Mouse (Mus musculus) lung, postnatal 14 days (tissue): ENCODE data around the gene Crnkl1.

Experiments
- DNase-seq: peaks from one replicate; pipeline ENCODE4 v3.0.0; 2021

The Crnkl1 gene

GRCm38 (mm10) chr2:145934339-145935231 lies at the start of gene Crnkl1, which contains the start of gene Cfap61:
Crnkl1 (minus strand) TSS chr2:145935014.
Cfap61 (plus strand) TSS chr2:145934784.
- DNase-seq: peak; percentile 93

GRCm38 (mm10) chr2:145982317-145983045 lies 47.7 kb upstream of the Crnkl1 start:
- no peak for DNase-seq

GRCm38 (mm10) chr2:145981699-145982112 lies 46.9 kb upstream of the Crnkl1 start:
- DNase-seq: no peak

DNA sequence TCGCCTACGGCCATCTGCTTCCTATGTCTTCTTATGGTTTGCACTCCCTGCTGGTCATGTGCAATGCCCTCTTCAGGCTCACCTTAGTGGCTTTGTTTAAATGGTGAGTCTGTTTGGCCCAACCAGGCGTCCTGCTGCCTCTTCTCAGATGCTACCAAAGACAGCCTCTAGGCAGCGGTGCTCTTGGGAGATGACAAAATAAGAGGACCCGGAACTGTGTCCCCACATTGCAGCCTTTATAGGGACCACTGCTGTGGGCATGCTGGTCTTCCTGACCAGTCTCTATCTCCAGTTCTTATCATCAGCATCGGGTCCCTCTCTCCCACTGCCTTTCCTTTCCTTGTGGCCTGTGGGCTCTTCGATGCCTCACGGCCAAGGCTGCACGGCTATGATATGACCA lies 46.1 kb upstream of the Crnkl1 start:
- no peak for DNase-seq

DNA sequence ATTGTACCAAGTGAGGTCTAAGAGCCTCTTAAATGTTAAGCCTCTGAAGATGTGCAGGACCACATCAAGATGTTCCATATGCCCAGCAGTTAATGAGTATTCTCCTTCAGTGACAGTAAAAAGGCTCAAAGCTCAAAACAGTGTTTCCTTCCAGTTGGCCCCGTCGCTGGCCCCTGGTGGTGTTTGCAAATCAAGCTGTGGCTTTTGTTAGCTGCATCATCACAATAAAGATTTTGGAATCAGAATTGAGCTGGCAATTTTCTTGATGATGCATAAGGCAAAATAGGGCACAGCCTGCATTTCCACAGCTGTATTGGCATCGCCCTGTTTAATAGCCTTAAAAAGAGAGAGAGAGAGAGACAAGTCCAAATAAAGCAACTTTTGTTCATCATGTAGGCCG lies 44.8 kb upstream of the Crnkl1 start:
- DNase-seq: no peak

DNA sequence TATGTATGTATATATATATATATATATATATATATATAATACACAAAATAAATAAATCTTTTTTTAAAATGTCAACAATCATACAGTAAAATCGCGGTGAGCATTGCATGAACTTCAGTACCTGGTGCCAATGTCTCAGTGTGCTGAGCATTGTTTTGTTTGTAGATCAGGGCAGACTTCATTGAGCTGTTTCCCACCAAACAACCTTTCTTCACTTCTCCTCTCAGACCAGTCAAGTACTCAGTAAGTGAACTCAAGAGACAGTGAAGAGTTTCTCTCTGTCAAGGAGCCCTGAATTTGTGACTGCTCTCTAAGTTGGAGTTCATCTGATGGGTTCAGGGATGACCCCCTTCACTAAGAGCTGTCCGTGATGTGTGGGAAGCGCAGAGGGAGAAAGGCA lies 37.8 kb upstream of the Crnkl1 start:
- no peak for DNase-seq

- no peak for DNase-seq
These were observed 36.6 kb upstream of the Crnkl1 start for GRCm38 (mm10) chr2:145971237-145972010.

DNA sequence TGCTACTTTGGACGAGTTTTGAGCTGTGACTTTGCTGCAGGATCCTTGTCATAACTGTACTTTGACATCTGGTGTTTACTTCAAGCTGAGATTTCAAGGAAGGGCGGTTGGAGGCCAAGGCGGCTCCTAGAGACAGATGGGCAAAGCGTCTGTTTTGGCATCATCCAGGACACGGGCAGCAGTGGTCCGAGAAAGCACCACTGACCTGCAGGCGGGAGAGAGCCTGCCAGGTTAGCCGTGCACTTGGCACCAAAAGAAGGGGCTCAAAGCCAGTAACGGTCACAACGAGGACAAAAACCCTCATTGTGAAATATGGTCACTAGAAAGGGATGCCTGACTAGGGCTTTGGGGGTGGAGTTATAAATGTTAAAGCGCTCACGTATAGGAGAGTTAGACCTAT lies 35.9 kb upstream of the Crnkl1 start:
- DNase-seq: no peak

- no peak for DNase-seq
These were observed 27.0 kb upstream of the Crnkl1 start for GRCm38 (mm10) chr2:145961861-145962260.

DNA sequence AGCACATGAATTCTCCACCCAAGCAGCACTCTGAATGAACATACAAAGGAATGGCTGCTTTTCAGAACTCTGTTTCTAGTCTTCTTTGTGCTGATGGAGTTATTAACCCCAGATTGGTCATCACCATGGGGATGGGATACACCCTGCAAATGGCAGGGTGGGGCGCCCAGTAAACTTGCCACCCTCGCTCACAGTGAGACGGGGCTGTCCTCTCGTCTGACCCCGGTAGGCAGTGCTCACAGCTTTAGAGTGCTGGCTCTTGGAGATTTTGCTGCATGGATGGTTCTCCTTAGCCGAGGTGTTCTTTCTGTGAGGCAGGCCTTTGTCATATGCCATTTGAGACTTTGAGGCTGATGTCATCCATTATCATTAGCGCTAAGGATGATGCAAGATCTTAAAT lies 23.7 kb upstream of the Crnkl1 start:
- no peak for DNase-seq

DNA sequence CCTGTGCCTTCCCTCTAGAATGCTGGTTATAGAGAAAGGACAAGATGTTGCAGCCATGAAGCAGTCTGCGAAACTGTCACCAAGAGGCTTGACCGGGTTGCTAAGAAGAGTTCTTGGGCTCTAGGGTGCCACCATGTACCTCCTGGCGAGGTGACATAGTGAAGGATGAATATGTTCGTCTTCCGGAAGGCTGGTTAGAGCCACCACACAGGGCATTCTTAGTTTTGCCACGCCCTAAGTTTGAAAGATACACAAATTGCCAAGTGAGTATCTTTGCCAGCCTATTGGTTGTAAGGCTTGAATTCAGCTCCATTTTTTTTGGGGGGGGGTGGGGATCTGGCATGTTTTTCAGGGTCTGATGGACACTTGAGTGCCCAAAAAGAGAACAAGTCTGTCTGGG lies 23.3 kb upstream of the Crnkl1 start:
- no peak for DNase-seq

DNA sequence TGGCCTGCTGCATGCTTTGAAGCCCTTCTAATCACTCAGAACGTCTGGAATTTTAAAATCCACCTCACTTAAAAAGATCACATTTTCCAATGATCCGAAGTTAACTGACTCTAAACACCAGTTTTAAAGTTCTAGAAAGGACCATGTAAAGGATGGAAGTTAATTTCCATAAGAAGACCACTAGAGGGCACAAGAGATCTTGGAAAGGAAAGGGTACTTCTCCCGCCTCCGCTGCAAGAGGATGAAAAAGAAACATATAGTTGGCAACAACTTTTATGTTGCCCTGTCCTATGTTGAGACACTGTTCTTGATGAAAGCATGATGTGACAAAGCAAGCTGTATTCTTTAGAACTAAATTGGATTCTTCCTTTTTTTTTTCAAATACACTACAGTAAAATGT lies 22.6 kb upstream of the Crnkl1 start:
- no peak for DNase-seq

GRCm38 (mm10) chr2:145956318-145956717 lies 21.5 kb upstream of the Crnkl1 start:
- no peak for DNase-seq

DNA sequence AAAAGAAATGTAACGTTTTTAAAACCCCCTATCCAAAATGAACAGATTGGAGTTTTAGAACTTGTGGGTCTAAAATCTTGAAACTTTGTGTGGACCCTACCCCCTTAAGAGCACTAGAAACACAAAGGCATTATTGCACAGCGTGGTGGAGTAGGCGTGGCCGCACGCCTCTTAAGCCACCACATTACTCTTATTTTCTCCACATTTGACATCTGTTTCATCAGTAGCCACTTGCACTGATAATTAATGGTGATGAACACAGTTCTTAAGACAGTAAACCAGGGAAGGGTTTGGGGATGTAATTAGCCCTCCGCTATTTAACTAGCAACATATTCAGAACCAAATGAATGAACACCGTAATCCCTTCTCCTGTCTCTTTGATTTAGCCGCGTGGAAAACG lies 21.0 kb upstream of the Crnkl1 start:
- DNase-seq: no peak

- DNase-seq: no peak
These were observed 17.9 kb upstream of the Crnkl1 start for GRCm38 (mm10) chr2:145952726-145953125.

GRCm38 (mm10) chr2:145950239-145950638 lies 15.4 kb upstream of the Crnkl1 start:
- no peak for DNase-seq

GRCm38 (mm10) chr2:145949475-145950068 lies 14.8 kb upstream of the Crnkl1 start:
- no peak for DNase-seq

DNA sequence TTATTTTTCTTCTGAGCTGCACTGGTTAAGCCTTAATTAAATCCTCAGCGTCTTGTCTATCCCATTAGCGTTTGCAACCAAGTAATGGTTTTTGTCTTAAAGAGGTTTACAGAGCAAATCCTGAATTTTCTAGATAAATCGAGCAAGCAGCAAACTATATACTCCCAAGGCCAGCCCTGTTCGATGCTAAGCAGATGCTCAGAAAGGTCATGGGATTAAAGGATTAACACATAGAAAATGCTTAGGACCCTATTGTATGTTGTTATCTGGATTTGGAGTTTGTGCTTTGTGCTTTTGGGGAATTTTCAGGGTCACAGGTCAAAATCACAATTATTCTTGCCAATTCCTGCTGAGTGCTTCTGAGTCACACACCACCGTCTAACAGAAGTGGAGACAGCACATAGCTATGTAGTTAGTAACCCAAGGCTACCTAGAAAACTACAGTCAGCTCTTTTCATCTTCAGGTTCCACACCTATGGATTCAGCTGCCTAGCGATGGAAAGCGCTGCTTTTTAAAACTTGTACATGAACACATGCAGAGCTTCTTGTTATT lies 13.7 kb upstream of the Crnkl1 start:
- no peak for DNase-seq

DNA sequence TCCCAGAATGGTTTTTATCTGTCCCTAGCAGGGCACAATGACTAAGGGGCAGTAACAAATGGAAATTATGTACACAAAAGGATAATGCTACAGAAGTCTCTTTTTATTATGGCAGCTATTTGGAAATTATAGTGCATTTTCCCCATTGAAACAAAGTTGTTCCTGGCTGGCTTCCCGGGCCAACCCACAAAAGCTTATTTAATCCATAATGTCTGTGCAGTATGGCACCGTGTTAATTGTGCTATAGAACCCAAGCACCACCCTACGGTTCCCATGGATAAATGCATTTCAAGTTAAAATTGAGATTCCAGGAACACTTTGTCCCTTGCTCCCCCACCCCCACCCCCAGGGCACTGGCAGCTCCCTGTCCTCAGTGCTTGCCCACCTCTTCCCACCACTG lies 9.5 kb upstream of the Crnkl1 start:
- no peak for DNase-seq

GRCm38 (mm10) chr2:145941403-145941802 lies 6.6 kb upstream of the Crnkl1 start:
- DNase-seq: peak; percentile 8

GRCm38 (mm10) chr2:145936975-145937374 lies 2.2 kb upstream of the Crnkl1 start:
- no peak for DNase-seq

GRCm38 (mm10) chr2:145920941-145921650 lies 13.7 kb downstream of the Crnkl1 start:
- DNase-seq: no peak
